In genomic region chr4:153975768-153976167, GRCm38 (mm10) we compare ENCODE assay signal across 8 mouse cellular contexts. TPM values are rescaled to one million over a fixed set of nuclear protein-coding genes. Genes with fewer than 3 reads are reported as not detected.
DNase-seq lines count a peak whose midpoint lies in the region; ATAC-seq and TF ChIP-seq lines count a peak whose summit lies in the region.

No protein-coding gene starts in this region.

- H3K36me3 ChIP-seq in heart, adult 2 months (ENCODE audit: control insufficient read depth, insufficient read depth, low read length): no peaks in the 10 kb centered on the region
- peaks cover 32% of the 10 kb centered on the region for H3K36me3 ChIP-seq in forebrain, embryonic 10.5 days (replicated peaks)
- peaks cover 25% of the 10 kb centered on the region for H3K36me3 ChIP-seq in liver, embryonic 15.5 days (replicated peaks)

- peak overlapping the region; percentile 87 for H3K4me3 ChIP-seq in heart, adult 2 months
- H3K4me3 ChIP-seq in forebrain, embryonic 10.5 days: peak overlapping the region; percentile 95
- peak overlapping the region; percentile 96 for H3K4me3 ChIP-seq in liver, embryonic 15.5 days (replicated peaks)

- no peak for TF ChIP-seq CTCF in heart, adult 2 months (IDR thresholded peaks at IDR 0.05)

- no peak for ATAC-seq in liver, embryonic 15.5 days (ENCODE audit: insufficient read depth)

- peak overlapping the region; percentile 51; the same call in 1 of the 2 replicates for H3K9ac ChIP-seq in heart, adult 2 months (ENCODE audit: low read depth, low read length)
- peak overlapping the region; percentile 80 for H3K9ac ChIP-seq in liver, embryonic 15.5 days

- no peak for TF ChIP-seq EP300 in heart, adult 2 months (IDR thresholded peaks at IDR 0.05; ENCODE audit: insufficient read depth, low read depth, low read length)

- intact Hi-C loops in heart, adult 2 months (cut with DNase I): loop anchor here (1.0 to 2.0 kb wide), 2 partner anchors 19 to 37 kb away; partner anchors contain the start of gene A430005L14Rik
- intact Hi-C loops in left cerebral cortex, postnatal 36 days (cut with DNase I): loop anchor here (2.0 kb wide), 1 partner anchor 35 kb away; the partner anchor contains the start of gene Lrrc47

- no peak for TF ChIP-seq POLR2A in heart, adult 2 months (IDR thresholded peaks at IDR 0.05; ENCODE audit: insufficient read depth, low read depth, low read length)

- peak overlapping the region; percentile 86 for H3K4me2 ChIP-seq in liver, embryonic 15.5 days

- no peaks in the 10 kb centered on the region for H3K27me3 ChIP-seq in heart, adult 2 months (ENCODE audit: control insufficient read depth, insufficient read depth, low read length)
- H3K27me3 ChIP-seq in forebrain, embryonic 10.5 days (ENCODE audit: poor library complexity, severe bottlenecking): no peaks in the 10 kb centered on the region
- H3K27me3 ChIP-seq in liver, embryonic 15.5 days: no peaks in the 10 kb centered on the region

- no peak overlapping the region; the same call in 1 of the 2 replicates for H3K27ac ChIP-seq in heart, adult 2 months
- peak overlapping the region; percentile 90; the same call in 1 of the 2 replicates for H3K27ac ChIP-seq in forebrain, embryonic 10.5 days
- peak overlapping the region; percentile 63; the same call in 1 of the 2 replicates for H3K27ac ChIP-seq in liver, embryonic 15.5 days (replicated peaks)

- H3K4me1 ChIP-seq in heart, adult 2 months (ENCODE audit: control insufficient read depth, insufficient read depth, low read length): peaks cover 3% of the 10 kb centered on the region
- H3K4me1 ChIP-seq in forebrain, embryonic 10.5 days: peaks cover 29% of the 10 kb centered on the region
- peaks cover 42% of the 10 kb centered on the region for H3K4me1 ChIP-seq in liver, embryonic 15.5 days (replicated peaks)

- WGBS in heart, adult 2 months: 32% methylated on average over 6 of the region's 6 CpGs
- 43% methylated on average over 6 of the region's 6 CpGs for WGBS in forebrain, embryonic 10.5 days
- 33% methylated on average over 6 of the region's 6 CpGs for WGBS in liver, embryonic 15.5 days (ENCODE audit: insufficient replicate concordance)

- H3K9me3 ChIP-seq in forebrain, embryonic 10.5 days: no peaks in the 10 kb centered on the region
- H3K9me3 ChIP-seq in liver, embryonic 15.5 days (replicated peaks): no peaks in the 10 kb centered on the region

- peaks cover 3% of the 10 kb centered on the region for H3K79me2 ChIP-seq in heart, adult 2 months (replicated peaks; ENCODE audit: control insufficient read depth, insufficient read depth, low read length)

- no peak for DNase-seq in heart, adult 2 months
- DNase-seq in heart, adult 11 months: no peak
- DNase-seq in 416B (ENCODE audit: low read depth): peak; percentile 35
- no peak for DNase-seq in forebrain, embryonic 10.5 days (ENCODE audit: extremely low spot score, low spot score)
- DNase-seq in frontal cortex, postnatal 25 days (ENCODE audit: low spot score in 2 of 2): no peak
- DNase-seq in left cerebral cortex, postnatal 36 days (ENCODE audit: low spot score in 2 of 2): no peak
- DNase-seq in adrenal gland, postnatal 36 days: no peak

RNA-seq across cellular contexts. Expression of gene Cep104, which starts 0.8 kb away (rescaled TPM):
- 10 to 100 TPM; 28.1 to 31.5 TPM for total RNA-seq in heart, adult 2 months (2021)
- polyA plus RNA-seq in heart, adult 2 months (2012; rRNA removed): 19.6 and 20.1 TPM in 2 replicates
- 20.0 and 22.0 TPM in 2 replicates for polyA plus RNA-seq in forebrain, embryonic 10.5 days (2016; fragmentation: Nextera tagmentation; extraction: Ambion mirVana)
- 6.4 and 6.7 TPM in 2 replicates for polyA plus RNA-seq in liver, embryonic 15.5 days (2015; fragmentation: Nextera tagmentation; extraction: Ambion mirVana)
- 10 to 100 TPM; 30.8 to 35.9 TPM for total RNA-seq in left cerebral cortex, postnatal 36 days (2021)
- total RNA-seq in adrenal gland, postnatal 36 days (2021): 10 to 100 TPM; 25.3 to 28.2 TPM

RNA-seq across cellular contexts. Expression of gene Dffb, which starts 0.8 kb away (rescaled TPM):
- 1 to 10 TPM; 2.7 to 3.0 TPM for total RNA-seq in heart, adult 2 months (2021)
- 5.3 and 7.7 TPM in 2 replicates for polyA plus RNA-seq in heart, adult 2 months (2012; rRNA removed)
- 13.5 and 14.8 TPM in 2 replicates for polyA plus RNA-seq in forebrain, embryonic 10.5 days (2016; fragmentation: Nextera tagmentation; extraction: Ambion mirVana)
- polyA plus RNA-seq in liver, embryonic 15.5 days (2015; fragmentation: Nextera tagmentation; extraction: Ambion mirVana): 7.1 and 7.4 TPM in 2 replicates
- 10 to 100 TPM; 10.5 to 15.3 TPM for total RNA-seq in left cerebral cortex, postnatal 36 days (2021)
- total RNA-seq in adrenal gland, postnatal 36 days (2021): 1 to 10 TPM; 2.9 to 3.7 TPM

RNA-seq across cellular contexts. Expression of gene A430005L14Rik, which starts 18.7 kb away (rescaled TPM):
- 10 to 100 TPM; 14.1 to 16.2 TPM for total RNA-seq in heart, adult 2 months (2021)
- 15.5 and 21.1 TPM in 2 replicates for polyA plus RNA-seq in heart, adult 2 months (2012; rRNA removed)
- polyA plus RNA-seq in forebrain, embryonic 10.5 days (2016; fragmentation: Nextera tagmentation; extraction: Ambion mirVana): 151 TPM in 2 replicates
- polyA plus RNA-seq in liver, embryonic 15.5 days (2015; fragmentation: Nextera tagmentation; extraction: Ambion mirVana): 50.2 and 53.7 TPM in 2 replicates
- 10 to 100 TPM; 24.6 to 26.4 TPM for total RNA-seq in left cerebral cortex, postnatal 36 days (2021)
- total RNA-seq in adrenal gland, postnatal 36 days (2021): 10 to 100 TPM; 18.8 to 21.4 TPM

RNA-seq across cellular contexts. Expression of gene Lrrc47, which starts 35.8 kb away (rescaled TPM):
- total RNA-seq in heart, adult 2 months (2021): 10 to 100 TPM; 28.6 to 28.7 TPM
- polyA plus RNA-seq in heart, adult 2 months (2012; rRNA removed): 29.7 and 35.6 TPM in 2 replicates
- polyA plus RNA-seq in forebrain, embryonic 10.5 days (2016; fragmentation: Nextera tagmentation; extraction: Ambion mirVana): 20.1 and 21.9 TPM in 2 replicates
- 16.8 and 17.7 TPM in 2 replicates for polyA plus RNA-seq in liver, embryonic 15.5 days (2015; fragmentation: Nextera tagmentation; extraction: Ambion mirVana)
- 10 to 100 TPM; 63.2 to 63.8 TPM for total RNA-seq in left cerebral cortex, postnatal 36 days (2021)
- 10 to 100 TPM; 55.6 to 58.5 TPM for total RNA-seq in adrenal gland, postnatal 36 days (2021)

RNA-seq across cellular contexts. Expression of gene Smim1, which starts 50.3 kb away (rescaled TPM):
- 1 to 10 TPM; 5.7 to 7.8 TPM for total RNA-seq in heart, adult 2 months (2021)
- polyA plus RNA-seq in heart, adult 2 months (2012; rRNA removed): 24.7 and 29.2 TPM in 2 replicates
- polyA plus RNA-seq in forebrain, embryonic 10.5 days (2016; fragmentation: Nextera tagmentation; extraction: Ambion mirVana): 22.1 and 27.4 TPM in 2 replicates
- 321 and 326 TPM in 2 replicates for polyA plus RNA-seq in liver, embryonic 15.5 days (2015; fragmentation: Nextera tagmentation; extraction: Ambion mirVana)
- 10 to 100 TPM; 10.3 to 14.1 TPM for total RNA-seq in left cerebral cortex, postnatal 36 days (2021)
- total RNA-seq in adrenal gland, postnatal 36 days (2021): 10 to 100 TPM; 45.4 to 54.8 TPM
